Mouse (Mus musculus) erythroid progenitor cell, adult 5-6 weeks (primary cell): Measurements from ENCODE around the gene Pax2. TPM values are rescaled to one million over a fixed set of nuclear protein-coding genes. Genes with fewer than 3 reads are reported as not detected.
"Not testable (repeated sequence)": the region's sequence is repeated elsewhere in the genome, so short reads cannot be mapped to it uniquely, and the experiment has no call there.

Experiments
- ATAC-seq: replicated peaks from 2 replicates; pipeline ENCODE4 v1.8.0; 2016; ENCODE audit warnings: moderate number of reproducible peaks, mild to moderate bottlenecking, moderate TSS enrichment, inconsistent platforms; ENCODE audit not compliant: poor library complexity, low FRiP score, severe bottlenecking
- total RNA-seq, 2 experiments: library from RNA; stranded (forward) in 1 of 2; stranded (reverse) in 1 of 2; fragments of 150-400 nt in 1 of 2; fragments of 186-747, 209-891 nt in 1 of 2; gene quantifications; 2 replicates each; pipeline versions ENCODE4 v1.2.3 to v1.2.4; 2015 to 2017; ENCODE audit warnings: low replicate concordance in 2 of 2

Gene Pax2
- total RNA-seq, 2 experiments from 2014 or later = not detected

- no peak for ATAC-seq
These were observed 77.5 kb downstream of the Pax2 start for GRCm38 (mm10) chr19:44833391-44833790.

- no peak for ATAC-seq
These were observed 78.6 kb downstream of the Pax2 start for GRCm38 (mm10) chr19:44834218-44835041.

- no peak for ATAC-seq
These were observed 79.4 kb downstream of the Pax2 start for GRCm38 (mm10) chr19:44835042-44835930.

- no peak for ATAC-seq
These were observed 80.4 kb downstream of the Pax2 start for GRCm38 (mm10) chr19:44835931-44836861.

GRCm38 (mm10) chr19:44837426-44838205 is 81.8 kb downstream of the Pax2 start:
- no peak for ATAC-seq

- ATAC-seq = no peak
These were observed 82.5 kb downstream of the Pax2 start for GRCm38 (mm10) chr19:44838321-44838720.

- ATAC-seq = not testable (repeated sequence)
These were observed 86.8 kb downstream of the Pax2 start for GRCm38 (mm10) chr19:44842661-44843060.

GRCm38 (mm10) chr19:44849465-44849864 is 93.6 kb downstream of the Pax2 start:
- no peak for ATAC-seq

- no peak for ATAC-seq
These were observed 102.8 kb downstream of the Pax2 start for GRCm38 (mm10) chr19:44858671-44859070.

- ATAC-seq = no peak
These were observed 112.9 kb downstream of the Pax2 start for GRCm38 (mm10) chr19:44868766-44869165.

- no peak for ATAC-seq
These were observed 118.5 kb downstream of the Pax2 start for GRCm38 (mm10) chr19:44874186-44874898.

GRCm38 (mm10) chr19:44874928-44875327 is 119.1 kb downstream of the Pax2 start:
- ATAC-seq = no peak

GRCm38 (mm10) chr19:44875718-44876117 is 119.9 kb downstream of the Pax2 start:
- no peak for ATAC-seq

GRCm38 (mm10) chr19:44876529-44876928 is 120.7 kb downstream of the Pax2 start:
- no peak for ATAC-seq

GRCm38 (mm10) chr19:44882552-44883024 is 126.7 kb downstream of the Pax2 start:
- ATAC-seq = no peak

GRCm38 (mm10) chr19:44884331-44884730 is 128.5 kb downstream of the Pax2 start:
- ATAC-seq = no peak

- ATAC-seq = no peak
These were observed 130.6 kb downstream of the Pax2 start for GRCm38 (mm10) chr19:44886475-44886874.
